Comparison of ENCODE assay signal across 8 mouse cellular contexts in the genomic region with DNA sequence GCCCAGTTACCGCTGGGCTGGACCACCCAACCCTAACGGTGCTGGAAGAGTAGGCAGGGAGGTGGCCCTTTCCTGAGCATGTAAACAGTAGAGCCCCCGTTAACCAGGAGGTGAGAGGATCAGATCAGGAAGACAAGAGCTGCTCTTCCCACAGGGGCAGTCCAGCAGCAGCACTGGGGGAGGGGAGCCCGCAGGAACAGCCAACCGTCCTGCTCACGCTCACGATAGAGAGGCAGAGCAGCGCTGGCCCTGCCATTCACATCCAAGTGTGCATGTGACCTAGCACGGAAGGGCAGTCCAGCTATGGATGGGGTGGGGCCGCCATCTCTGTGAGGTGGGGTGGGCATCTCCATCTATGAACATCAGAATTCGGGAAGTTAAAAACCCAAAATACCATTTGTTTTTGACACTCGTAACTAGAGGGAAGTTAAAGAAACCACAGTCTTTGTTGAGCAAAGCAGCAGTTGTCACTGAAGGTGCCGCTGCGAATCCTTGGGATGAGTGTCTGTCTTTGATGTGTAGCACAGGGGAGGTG. TPM values are rescaled to one million over a fixed set of nuclear protein-coding genes. Genes with fewer than 3 reads are reported as not detected.
DNase-seq lines count a peak whose midpoint lies in the region; ATAC-seq lines count a peak whose summit lies in the region.

No protein-coding gene starts in this region.

- H3K27ac ChIP-seq in kidney, embryonic 16.5 days (ENCODE audit: low read length): peak overlapping the region; percentile 31; the same call in 1 of the 2 replicates
- H3K27ac ChIP-seq in forebrain, embryonic 15.5 days (replicated peaks): no peak overlapping the region
- no peak overlapping the region for H3K27ac ChIP-seq in hindbrain, embryonic 11.5 days (ENCODE audit: low read depth, low read length)

- no peak overlapping the region for H3K9ac ChIP-seq in kidney, embryonic 16.5 days (replicated peaks; ENCODE audit: low read length)
- H3K9ac ChIP-seq in forebrain, embryonic 15.5 days (replicated peaks): no peak overlapping the region
- H3K9ac ChIP-seq in hindbrain, embryonic 11.5 days (ENCODE audit: low read depth, low read length): no peak overlapping the region

- H3K9me3 ChIP-seq in kidney, embryonic 16.5 days (ENCODE audit: low read length): no peaks in the 10 kb centered on the region
- H3K9me3 ChIP-seq in forebrain, embryonic 15.5 days: no peaks in the 10 kb centered on the region
- no peaks in the 10 kb centered on the region for H3K9me3 ChIP-seq in hindbrain, embryonic 11.5 days (ENCODE audit: control insufficient read depth, low read length)

- peak; percentile 91 for ATAC-seq in kidney, embryonic 16.5 days (ENCODE audit: low FRiP score, low TSS enrichment)
- no peak for ATAC-seq in forebrain, embryonic 15.5 days (replicated peaks)
- ATAC-seq in hindbrain, embryonic 11.5 days (ENCODE audit: low FRiP score): no peak

- H3K27me3 ChIP-seq in kidney, embryonic 16.5 days (ENCODE audit: insufficient read depth, low read length): no peaks in the 10 kb centered on the region
- H3K27me3 ChIP-seq in forebrain, embryonic 15.5 days: no peaks in the 10 kb centered on the region
- H3K27me3 ChIP-seq in hindbrain, embryonic 11.5 days (ENCODE audit: control insufficient read depth, insufficient read depth, low read length): no peaks in the 10 kb centered on the region

- 42% methylated on average over 13 of the region's 14 CpGs for WGBS in kidney, embryonic 16.5 days
- 85% methylated on average over 14 of the region's 14 CpGs for whole genome bisulfite sequencing in forebrain, embryonic 15.5 days
- WGBS in hindbrain, embryonic 11.5 days: 86% methylated on average over 14 of the region's 14 CpGs

- H3K4me1 ChIP-seq in kidney, embryonic 16.5 days (ENCODE audit: insufficient read depth, low read length): peaks cover 18% of the 10 kb centered on the region
- no peaks in the 10 kb centered on the region for H3K4me1 ChIP-seq in forebrain, embryonic 15.5 days
- H3K4me1 ChIP-seq in hindbrain, embryonic 11.5 days (replicated peaks; ENCODE audit: control insufficient read depth, insufficient read depth, low read length): no peaks in the 10 kb centered on the region

- no peak for DNase-seq in kidney, adult 18-20 months
- DNase-seq in heart, adult 9 months (ENCODE audit: low spot score in 2 of 2): peak; percentile 45 to 73
- DNase-seq in lung, postnatal 25 days (ENCODE audit: low spot score): peak; percentile 57
- DNase-seq in thymus, postnatal 10 days (ENCODE audit: low spot score in 2 of 2): peak; percentile 39 to 41
- DNase-seq in hindbrain, embryonic 11.5 days (ENCODE audit: low spot score): no peak
- no peak for DNase-seq in cerebellum, adult 11-12 months

- peaks cover 12% of the 10 kb centered on the region; the same call in 1 of the 2 replicates for H3K36me3 ChIP-seq in kidney, embryonic 16.5 days (ENCODE audit: insufficient read depth, low read length)
- peaks cover 4% of the 10 kb centered on the region; the same call in 1 of the 2 replicates for H3K36me3 ChIP-seq in forebrain, embryonic 15.5 days
- no peaks in the 10 kb centered on the region for H3K36me3 ChIP-seq in hindbrain, embryonic 11.5 days (ENCODE audit: control insufficient read depth, insufficient read depth, low read length)

- peak overlapping the region; percentile 14; the same call in 1 of the 2 replicates for H3K4me2 ChIP-seq in kidney, embryonic 16.5 days (replicated peaks; ENCODE audit: low read depth, low read length)
- no peak overlapping the region for H3K4me2 ChIP-seq in forebrain, embryonic 15.5 days (replicated peaks)
- no peak overlapping the region for H3K4me2 ChIP-seq in hindbrain, embryonic 11.5 days (replicated peaks; ENCODE audit: low read depth, low read length)

- H3K4me3 ChIP-seq in kidney, embryonic 16.5 days (ENCODE audit: low read length): no peak overlapping the region
- H3K4me3 ChIP-seq in forebrain, embryonic 15.5 days: no peak overlapping the region
- H3K4me3 ChIP-seq in hindbrain, embryonic 11.5 days (ENCODE audit: low read depth, low read length): no peak overlapping the region

RNA-seq across cellular contexts. Expression of a gene that starts 21.0 kb away (rescaled TPM):
- polyA plus RNA-seq in kidney, embryonic 16.5 days (2015; fragmentation: Nextera tagmentation; extraction: Ambion mirVana): not detected in 2 replicates
- not detected in 2 replicates for polyA plus RNA-seq in forebrain, embryonic 15.5 days (2015; fragmentation: Nextera tagmentation; extraction: Ambion mirVana)
- not detected in 2 replicates for polyA plus RNA-seq in hindbrain, embryonic 11.5 days (2014; fragmentation: Nextera tagmentation; extraction: Ambion mirVana)

RNA-seq across cellular contexts. Expression of a gene that starts 48.5 kb away (rescaled TPM):
- polyA plus RNA-seq in kidney, embryonic 16.5 days (2015; fragmentation: Nextera tagmentation; extraction: Ambion mirVana): 4.0 and 4.9 TPM in 2 replicates
- 0.98 and 1.6 TPM in 2 replicates for polyA plus RNA-seq in forebrain, embryonic 15.5 days (2015; fragmentation: Nextera tagmentation; extraction: Ambion mirVana)
- 1.9 and 3.2 TPM in 2 replicates for polyA plus RNA-seq in hindbrain, embryonic 11.5 days (2014; fragmentation: Nextera tagmentation; extraction: Ambion mirVana)

Comparison
In these comparisons a context has a peak if more than half of its experiments do, and no peak if none do; other contexts are left out.
1. DNase-seq: peak in heart, adult 9 months (2 of 2), lung, postnatal 25 days (single experiment) and thymus, postnatal 10 days (2 of 2); none in kidney, adult 18-20 months (single experiment), hindbrain, embryonic 11.5 days (single experiment) and cerebellum, adult 11-12 months (single experiment).